ENCODE assay signal across 32 mouse cellular contexts in genomic region chr19:58781566-58781965, GRCm38 (mm10). TPM values are rescaled to one million over a fixed set of nuclear protein-coding genes. Genes with fewer than 3 reads are reported as not detected.
DNase-seq lines count a peak whose midpoint lies in the region; ATAC-seq lines count a peak whose summit lies in the region.
"Had no signal": no experiment of that assay in that cellular context is flagged by ENCODE, and none has a peak within 500 bp of the region (broad histone marks: within the 10 kb centered on the region; RNA-seq: fewer than 3 reads in every experiment).

No protein-coding gene starts in this region.

- no peaks in the 10 kb centered on the region for H3K27me3 ChIP-seq in hindbrain, embryonic 10.5 days (ENCODE audit: insufficient read depth, poor library complexity, severe bottlenecking)
- H3K27me3 ChIP-seq in hindbrain, embryonic 11.5 days (ENCODE audit: control insufficient read depth, insufficient read depth, low read length) = no peaks in the 10 kb centered on the region
- H3K27me3 ChIP-seq in midbrain, embryonic 15.5 days (replicated peaks) = no peaks in the 10 kb centered on the region
- H3K27me3 ChIP-seq in midbrain, embryonic 10.5 days (ENCODE audit: low read depth, poor library complexity, severe bottlenecking) = 0 out of 2 replicates have a peak, but pooled peaks cover 4% of the 10 kb centered on the region
- H3K27me3 ChIP-seq in hindbrain, embryonic 15.5 days = no peaks in the 10 kb centered on the region
- H3K27me3 ChIP-seq in embryonic facial prominence, embryonic 10.5 days (replicated peaks; ENCODE audit: low read depth, poor library complexity, severe bottlenecking) = 0 out of 2 replicates have a peak, but pooled peaks cover 7% of the 10 kb centered on the region
- H3K27me3 ChIP-seq: CH12.LX; embryonic facial prominence, embryonic 12.5 days; forebrain, embryonic 13.5 days; liver, embryonic 15.5 days; lung, embryonic 15.5 days; megakaryocyte, embryonic 14.5 days; neural tube, embryonic 12.5 days had no signal

- H3K4me1 ChIP-seq in hindbrain, embryonic 10.5 days (replicated peaks) = peaks cover 23% of the 10 kb centered on the region
- H3K4me1 ChIP-seq in hindbrain, embryonic 11.5 days (replicated peaks; ENCODE audit: control insufficient read depth, insufficient read depth, low read length) = no peaks in the 10 kb centered on the region; the same call in 1 of the 2 replicates
- H3K4me1 ChIP-seq in midbrain, embryonic 15.5 days = peaks cover 11% of the 10 kb centered on the region
- H3K4me1 ChIP-seq in midbrain, embryonic 10.5 days = peaks cover 21% of the 10 kb centered on the region
- peaks cover 22% of the 10 kb centered on the region for H3K4me1 ChIP-seq in hindbrain, embryonic 15.5 days (replicated peaks)
- H3K4me1 ChIP-seq in embryonic facial prominence, embryonic 10.5 days = peaks cover 8% of the 10 kb centered on the region
- H3K4me1 ChIP-seq: liver, embryonic 15.5 days; lung, embryonic 15.5 days; megakaryocyte, embryonic 14.5 days had no signal

- H3K9me3 ChIP-seq in hindbrain, embryonic 10.5 days = no peaks in the 10 kb centered on the region
- H3K9me3 ChIP-seq in hindbrain, embryonic 11.5 days (ENCODE audit: control insufficient read depth, low read length) = no peaks in the 10 kb centered on the region
- H3K9me3 ChIP-seq in midbrain, embryonic 15.5 days = no peaks in the 10 kb centered on the region
- no peaks in the 10 kb centered on the region for H3K9me3 ChIP-seq in midbrain, embryonic 10.5 days (replicated peaks)
- H3K9me3 ChIP-seq in hindbrain, embryonic 15.5 days = no peaks in the 10 kb centered on the region
- H3K9me3 ChIP-seq in embryonic facial prominence, embryonic 10.5 days = no peaks in the 10 kb centered on the region
- H3K9me3 ChIP-seq: embryonic facial prominence, embryonic 12.5 days; forebrain, embryonic 13.5 days; limb, embryonic 10.5 days; liver, embryonic 15.5 days; lung, embryonic 15.5 days; neural tube, embryonic 12.5 days had no signal

- H3K4me2 ChIP-seq in hindbrain, embryonic 11.5 days (replicated peaks; ENCODE audit: low read depth, low read length) = no peak overlapping the region
- H3K4me2 ChIP-seq in midbrain, embryonic 15.5 days = no peak overlapping the region
- H3K4me2 ChIP-seq in hindbrain, embryonic 15.5 days = no peak overlapping the region
- H3K4me2 ChIP-seq: embryonic facial prominence, embryonic 12.5 days; forebrain, embryonic 13.5 days; heart, embryonic 11.5 days; liver, embryonic 15.5 days; lung, embryonic 15.5 days; neural tube, embryonic 12.5 days had no signal

- no peak overlapping the region for H3K4me3 ChIP-seq in hindbrain, embryonic 10.5 days
- no peak overlapping the region for H3K4me3 ChIP-seq in hindbrain, embryonic 11.5 days (ENCODE audit: low read depth, low read length)
- H3K4me3 ChIP-seq in midbrain, embryonic 15.5 days = no peak overlapping the region
- H3K4me3 ChIP-seq in midbrain, embryonic 10.5 days = no peak overlapping the region
- no peak overlapping the region for H3K4me3 ChIP-seq in hindbrain, embryonic 15.5 days
- no peak overlapping the region for H3K4me3 ChIP-seq in embryonic facial prominence, embryonic 10.5 days
- H3K4me3 ChIP-seq: embryonic facial prominence, embryonic 12.5 days; forebrain, embryonic 13.5 days; limb, embryonic 10.5 days; liver, embryonic 15.5 days; lung, embryonic 15.5 days; megakaryocyte, embryonic 14.5 days; neural tube, embryonic 12.5 days had no signal

- H3K9ac ChIP-seq in hindbrain, embryonic 11.5 days (ENCODE audit: low read depth, low read length) = no peak overlapping the region
- no peak overlapping the region for H3K9ac ChIP-seq in midbrain, embryonic 15.5 days
- H3K9ac ChIP-seq in hindbrain, embryonic 15.5 days = no peak overlapping the region
- H3K9ac ChIP-seq: embryonic facial prominence, embryonic 12.5 days; forebrain, embryonic 13.5 days; liver, embryonic 15.5 days; lung, embryonic 15.5 days; neural tube, embryonic 12.5 days had no signal

- no peak for DNase-seq in hindbrain, embryonic 10.5 days (ENCODE audit: low spot score)
- no peak for DNase-seq in hindbrain, embryonic 11.5 days (ENCODE audit: low spot score)
- no peak for DNase-seq in midbrain, embryonic 10.5 days (ENCODE audit: low spot score)
- peak; percentile 25 for DNase-seq in retina, embryonic 14.5 days (ENCODE audit: low spot score)
- DNase-seq in embryonic facial prominence, embryonic 10.5 days (ENCODE audit: low spot score) = no peak
- DNase-seq: adrenal gland, adult 2 months; B cell, adult 2 months; cerebellum, adult 8-10 months; gastrocnemius, postnatal 10 days; heart, adult 11 months; kidney, adult 11 months; kidney, postnatal 4 days; layer of hippocampus, adult 9-11 months; liver; lung, postnatal 36 days; thymus, adult 18-20 months; thymus, postnatal 4 days had no signal

- 0 out of 2 replicates have a peak overlapping the region, but pooled peaks have one; percentile 19 for H3K27ac ChIP-seq in hindbrain, embryonic 10.5 days
- H3K27ac ChIP-seq in hindbrain, embryonic 11.5 days (ENCODE audit: low read depth, low read length) = no peak overlapping the region
- peak overlapping the region; percentile 17; the same call in 1 of the 2 replicates for H3K27ac ChIP-seq in midbrain, embryonic 15.5 days
- no peak overlapping the region for H3K27ac ChIP-seq in midbrain, embryonic 10.5 days (replicated peaks)
- 0 out of 2 replicates have a peak overlapping the region, but pooled peaks have one; percentile 31 for H3K27ac ChIP-seq in hindbrain, embryonic 15.5 days (replicated peaks)
- no peak overlapping the region for H3K27ac ChIP-seq in embryonic facial prominence, embryonic 10.5 days (replicated peaks)
- H3K27ac ChIP-seq: embryonic facial prominence, embryonic 12.5 days; forebrain, embryonic 13.5 days; limb, embryonic 10.5 days; liver, embryonic 15.5 days; lung, embryonic 15.5 days; neural tube, embryonic 12.5 days had no signal

- H3K36me3 ChIP-seq in hindbrain, embryonic 10.5 days = no peaks in the 10 kb centered on the region
- H3K36me3 ChIP-seq in hindbrain, embryonic 11.5 days (ENCODE audit: control insufficient read depth, insufficient read depth, low read length) = no peaks in the 10 kb centered on the region
- H3K36me3 ChIP-seq in midbrain, embryonic 15.5 days (replicated peaks) = no peaks in the 10 kb centered on the region
- no peaks in the 10 kb centered on the region for H3K36me3 ChIP-seq in midbrain, embryonic 10.5 days
- H3K36me3 ChIP-seq in hindbrain, embryonic 15.5 days = no peaks in the 10 kb centered on the region
- no peaks in the 10 kb centered on the region for H3K36me3 ChIP-seq in embryonic facial prominence, embryonic 10.5 days (replicated peaks)
- H3K36me3 ChIP-seq: embryonic facial prominence, embryonic 12.5 days; G1E; limb, embryonic 10.5 days; liver, embryonic 15.5 days; lung, embryonic 15.5 days; neural tube, embryonic 12.5 days had no signal

- WGBS in hindbrain, embryonic 10.5 days = 31% methylated on average over 4 of the region's 4 CpGs
- WGBS in hindbrain, embryonic 11.5 days = 41% methylated on average over 4 of the region's 4 CpGs
- WGBS in midbrain, embryonic 15.5 days = 24% methylated on average over 4 of the region's 4 CpGs
- WGBS in midbrain, embryonic 10.5 days = 52% methylated on average over 4 of the region's 4 CpGs
- 22% methylated on average over 4 of the region's 4 CpGs for WGBS in hindbrain, embryonic 15.5 days
- WGBS in embryonic facial prominence, embryonic 10.5 days = 53% methylated on average over 4 of the region's 4 CpGs

- no peak for ATAC-seq in hindbrain, embryonic 11.5 days (ENCODE audit: low FRiP score)
- ATAC-seq in midbrain, embryonic 15.5 days (replicated peaks) = no peak
- no peak for ATAC-seq in hindbrain, embryonic 15.5 days (ENCODE audit: low FRiP score, low read depth)
- ATAC-seq: forebrain, embryonic 13.5 days had no signal

RNA-seq across cellular contexts. Expression of gene 1700019N19Rik, which starts 12.7 kb away (rescaled TPM):
- 0.16 TPM in 1 of 2 replicates, not detected in the other for polyA plus RNA-seq in hindbrain, embryonic 10.5 days (2016; fragmentation: Nextera tagmentation; extraction: Ambion mirVana)
- polyA plus RNA-seq in hindbrain, embryonic 11.5 days (2014; fragmentation: Nextera tagmentation; extraction: Ambion mirVana) = not detected in 2 replicates
- polyA plus RNA-seq in midbrain, embryonic 15.5 days (2015; fragmentation: Nextera tagmentation; extraction: Ambion mirVana) = not detected in 2 replicates
- polyA plus RNA-seq in midbrain, embryonic 10.5 days (2016; fragmentation: Nextera tagmentation; extraction: Ambion mirVana) = 0.12 TPM in 1 of 2 replicates, not detected in the other
- not detected in 2 replicates for polyA plus RNA-seq in hindbrain, embryonic 15.5 days (2015; fragmentation: Nextera tagmentation; extraction: Ambion mirVana)
- 0.20 TPM in 1 of 2 replicates, not detected in the other for polyA plus RNA-seq in embryonic facial prominence, embryonic 10.5 days (2016; fragmentation: Nextera tagmentation; extraction: Ambion mirVana)
- polyA plus RNA-seq: adrenal gland, adult 2 months; forebrain, embryonic 13.5 days; G1E; heart, embryonic 11.5 days; heart, postnatal 0 days; kidney, embryonic 16.5 days; limb, embryonic 10.5 days; liver, embryonic 15.5 days; lung, embryonic 15.5 days; neural tube, embryonic 12.5 days; small intestine, adult 2 months had no signal

RNA-seq across cellular contexts. Expression of gene Pnliprp2, which starts 22.0 kb away (rescaled TPM):
- polyA plus RNA-seq in hindbrain, embryonic 10.5 days (2016; fragmentation: Nextera tagmentation; extraction: Ambion mirVana) = not detected in 2 replicates
- polyA plus RNA-seq in hindbrain, embryonic 11.5 days (2014; fragmentation: Nextera tagmentation; extraction: Ambion mirVana) = 0.11 TPM in 1 of 2 replicates, not detected in the other
- 0.18 TPM in 1 of 2 replicates, not detected in the other for polyA plus RNA-seq in midbrain, embryonic 15.5 days (2015; fragmentation: Nextera tagmentation; extraction: Ambion mirVana)
- not detected in 2 replicates for polyA plus RNA-seq in midbrain, embryonic 10.5 days (2016; fragmentation: Nextera tagmentation; extraction: Ambion mirVana)
- 0.10 TPM in 1 of 2 replicates, not detected in the other for polyA plus RNA-seq in hindbrain, embryonic 15.5 days (2015; fragmentation: Nextera tagmentation; extraction: Ambion mirVana)
- 0.09 TPM in 1 of 2 replicates, not detected in the other for polyA plus RNA-seq in embryonic facial prominence, embryonic 10.5 days (2016; fragmentation: Nextera tagmentation; extraction: Ambion mirVana)
- polyA plus RNA-seq: adrenal gland, adult 2 months; embryonic facial prominence, embryonic 12.5 days; G1E; heart, postnatal 0 days; neural tube, embryonic 12.5 days had no signal

RNA-seq across cellular contexts. Expression of gene Pnliprp1, which starts 52.9 kb away (rescaled TPM):
- polyA plus RNA-seq in hindbrain, embryonic 10.5 days (2016; fragmentation: Nextera tagmentation; extraction: Ambion mirVana) = not detected in 2 replicates
- 0.18 TPM in 1 of 2 replicates, not detected in the other for polyA plus RNA-seq in hindbrain, embryonic 11.5 days (2014; fragmentation: Nextera tagmentation; extraction: Ambion mirVana)
- polyA plus RNA-seq in midbrain, embryonic 15.5 days (2015; fragmentation: Nextera tagmentation; extraction: Ambion mirVana) = 0.56 and 6.8 TPM in 2 replicates
- polyA plus RNA-seq in midbrain, embryonic 10.5 days (2016; fragmentation: Nextera tagmentation; extraction: Ambion mirVana) = 0.14 and 0.22 TPM in 2 replicates
- 2.5 and 5.2 TPM in 2 replicates for polyA plus RNA-seq in hindbrain, embryonic 15.5 days (2015; fragmentation: Nextera tagmentation; extraction: Ambion mirVana)
- 0.31 TPM in 1 of 2 replicates, not detected in the other for polyA plus RNA-seq in embryonic facial prominence, embryonic 10.5 days (2016; fragmentation: Nextera tagmentation; extraction: Ambion mirVana)
- polyA plus RNA-seq: adrenal gland, adult 2 months; G1E; neural tube, embryonic 12.5 days had no signal

Comparison
In these comparisons a context has a peak if more than half of its experiments do, and no peak if none do; other contexts are left out.
1. H3K27ac ChIP-seq: peak in hindbrain, embryonic 10.5 days (single experiment), midbrain, embryonic 15.5 days (single experiment) and hindbrain, embryonic 15.5 days (single experiment); none in hindbrain, embryonic 11.5 days (single experiment), midbrain, embryonic 10.5 days (single experiment) and embryonic facial prominence, embryonic 10.5 days (single experiment).